Mouse (Mus musculus) forebrain, embryonic 13.5 days (tissue): ENCODE measurements around the gene Rbl2. TPM values are rescaled to one million over a fixed set of nuclear protein-coding genes. Genes with fewer than 3 reads are reported as not detected.

Experiments
- ATAC-seq: fragments of 200-750 bp; cut with Nextera tagmentation; 2 replicates; pipeline ENCODE4 v1.8.0; 2017
- H3K27ac ChIP-seq: fragments of 300-500 bp; sonication (generic); 2 replicates; pipeline ENCODE4 v1.5.1; 2015; ENCODE audit warnings: inconsistent platforms, mild to moderate bottlenecking, moderate library complexity
- H3K27me3 ChIP-seq: fragments of 300-500 bp; sonication (generic); 2 replicates; pipeline ENCODE4 v1.6.1; 2015; ENCODE audit warnings: mild to moderate bottlenecking, inconsistent platforms
- H3K36me3 ChIP-seq: fragments of 300-500 bp; sonication (generic); 2 replicates; pipeline ENCODE4 v1.6.1; 2015; ENCODE audit warnings: mild to moderate bottlenecking, inconsistent platforms; ENCODE audit not compliant: poor library complexity, severe bottlenecking
- H3K4me1 ChIP-seq: fragments of 300-500 bp; sonication (generic); 2 replicates; pipeline ENCODE4 v1.6.1; 2015; ENCODE audit warnings: inconsistent platforms
- H3K4me2 ChIP-seq: fragments of 300-500 bp; sonication (generic); 2 replicates; pipeline ENCODE4 v1.6.1; 2015; ENCODE audit warnings: inconsistent platforms, mild to moderate bottlenecking, moderate library complexity
- H3K4me3 ChIP-seq: fragments of 300-500 bp; sonication (generic); 2 replicates; pipeline ENCODE4 v1.5.1; 2015; ENCODE audit warnings: mild to moderate bottlenecking, inconsistent platforms
- H3K9ac ChIP-seq: fragments of 300-500 bp; sonication (generic); 2 replicates; pipeline ENCODE4 v1.6.1; 2015; ENCODE audit warnings: mild to moderate bottlenecking, inconsistent platforms
- H3K9me3 ChIP-seq: fragments of 300-500 bp; sonication (generic); replicated peaks from 2 replicates; pipeline ENCODE4 v1.6.1; 2016; ENCODE audit warnings: inconsistent platforms
- WGBS: fragments of 180-500 bp; shearing (Covaris S2); methylation state at CpG from one replicate; pipeline ENCODE4 v1.1.7; 2015; 5-methylcytosine and 5-hydroxymethylcytosine counted together
- polyA plus RNA-seq: library from polyadenylated mRNA; unstranded; fragments of >200 nt; fragmentation: Nextera tagmentation; extraction: Ambion mirVana; gene quantifications from 2 replicates; pipeline ENCODE4 v1.2.1, GENCODE M21; 2015

Gene Rbl2
- 14.2 and 15.8 TPM in 2 replicates for polyA plus RNA-seq

- peak; percentile 99 for ATAC-seq
- Histone ChIP-seq H3K27ac (peak within 1 kb of the TSS; percentile 82), H3K9ac (peak within 1 kb of the TSS; percentile 84), H3K4me2 (peak within 1 kb of the TSS; percentile 74), H3K36me3 (no peaks in the 10 kb centered on the region), H3K9me3 (no peaks in the 10 kb centered on the region), H3K27me3 (no peaks in the 10 kb centered on the region), H3K4me3 (peak within 1 kb of the TSS; percentile 84), H3K4me1 (peaks cover 20% of the 10 kb centered on the region)
- WGBS = under 1% methylated on average over 25 of the region's 25 CpGs
These were observed at the start of gene Rbl2 for GRCm38 (mm10) chr8:91069834-91070233. Gene Rbl2 (plus strand): TSS chr8:91070057.

- no peaks in the 10 kb centered on the region for H3K4me1 ChIP-seq
- H3K9ac ChIP-seq = no peak overlapping the region
- no peak overlapping the region for H3K4me2 ChIP-seq
- no peak overlapping the region for H3K4me3 ChIP-seq
- no peaks in the 10 kb centered on the region for H3K27me3 ChIP-seq
- H3K27ac ChIP-seq = no peak overlapping the region
- no peak for ATAC-seq
- no peaks in the 10 kb centered on the region for H3K9me3 ChIP-seq
- H3K36me3 ChIP-seq = peaks cover 89% of the 10 kb centered on the region
- WGBS = 88% methylated on average over 6 of the region's 6 CpGs
These were observed 35.4 kb upstream of the Rbl2 start for GRCm38 (mm10) chr8:91034417-91034816.

GRCm38 (mm10) chr8:91036905-91037304 lies 33.0 kb upstream of the Rbl2 start:
- peaks cover 92% of the 10 kb centered on the region for H3K36me3 ChIP-seq
- no peak overlapping the region for H3K4me2 ChIP-seq
- no peak for ATAC-seq
- H3K4me3 ChIP-seq = no peak overlapping the region
- no peaks in the 10 kb centered on the region for H3K27me3 ChIP-seq
- no peak overlapping the region for H3K9ac ChIP-seq
- WGBS = 88% methylated on average over 6 of the region's 6 CpGs
- no peaks in the 10 kb centered on the region for H3K4me1 ChIP-seq
- H3K9me3 ChIP-seq = no peaks in the 10 kb centered on the region
- no peak overlapping the region for H3K27ac ChIP-seq

GRCm38 (mm10) chr8:91038637-91039036 lies 31.2 kb upstream of the Rbl2 start:
- Histone ChIP-seq H3K9ac (no peak overlapping the region), H3K9me3 (no peaks in the 10 kb centered on the region), H3K4me2 (no peak overlapping the region), H3K27ac (no peak overlapping the region), H3K4me3 (no peak overlapping the region), H3K27me3 (no peaks in the 10 kb centered on the region), H3K36me3 (peaks cover 94% of the 10 kb centered on the region), H3K4me1 (no peaks in the 10 kb centered on the region)
- ATAC-seq = no peak
- WGBS = 91% methylated on average over 1 of the region's 1 CpGs

GRCm38 (mm10) chr8:91046370-91046769 lies 23.5 kb upstream of the Rbl2 start:
- Histone ChIP-seq H3K27me3 (no peaks in the 10 kb centered on the region), H3K4me2 (no peak overlapping the region)

GRCm38 (mm10) chr8:91051037-91051436 lies 18.8 kb upstream of the Rbl2 start:
- H3K27me3 ChIP-seq = no peaks in the 10 kb centered on the region
- 0 out of 2 replicates have a peak, but pooled peaks have one; percentile 38 for ATAC-seq
- no peak overlapping the region for H3K9ac ChIP-seq
- H3K4me1 ChIP-seq = peaks cover 6% of the 10 kb centered on the region
- H3K4me2 ChIP-seq = no peak overlapping the region
- 32% methylated on average over 8 of the region's 8 CpGs for WGBS
- no peak overlapping the region for H3K4me3 ChIP-seq
- H3K9me3 ChIP-seq = no peaks in the 10 kb centered on the region
- peaks cover 57% of the 10 kb centered on the region for H3K36me3 ChIP-seq
- no peak overlapping the region; the same call in 1 of the 2 replicates for H3K27ac ChIP-seq

More at GRCm38 (mm10) chr8:91046370-91046769, 23.5 kb upstream of the Rbl2 start:
- H3K4me1 ChIP-seq = peaks cover 5% of the 10 kb centered on the region
- 97% methylated on average over 4 of the region's 4 CpGs for WGBS
- no peak overlapping the region for H3K27ac ChIP-seq
- ATAC-seq = no peak
- H3K36me3 ChIP-seq = peaks cover 75% of the 10 kb centered on the region
- no peaks in the 10 kb centered on the region for H3K9me3 ChIP-seq
- H3K9ac ChIP-seq = no peak overlapping the region
- H3K4me3 ChIP-seq = no peak overlapping the region

GRCm38 (mm10) chr8:91054418-91054817 lies 15.4 kb upstream of the Rbl2 start:
- H3K9ac ChIP-seq = no peak overlapping the region
- 98% methylated on average over 4 of the region's 4 CpGs for WGBS
- no peaks in the 10 kb centered on the region for H3K27me3 ChIP-seq
- peaks cover 6% of the 10 kb centered on the region for H3K4me1 ChIP-seq
- H3K36me3 ChIP-seq = peaks cover 47% of the 10 kb centered on the region
- no peak overlapping the region for H3K4me3 ChIP-seq
- no peak overlapping the region for H3K27ac ChIP-seq
- no peak overlapping the region for H3K4me2 ChIP-seq
- no peak for ATAC-seq
- no peaks in the 10 kb centered on the region for H3K9me3 ChIP-seq

- no peaks in the 10 kb centered on the region for H3K9me3 ChIP-seq
- H3K36me3 ChIP-seq = peaks cover 27% of the 10 kb centered on the region
- H3K4me2 ChIP-seq = no peak overlapping the region
- no peak overlapping the region for H3K9ac ChIP-seq
- H3K27ac ChIP-seq = no peak overlapping the region
- H3K4me3 ChIP-seq = no peak overlapping the region
- no peak for ATAC-seq
- 0 out of 2 replicates have a peak, but pooled peaks cover 4% of the 10 kb centered on the region for H3K4me1 ChIP-seq
- H3K27me3 ChIP-seq = no peaks in the 10 kb centered on the region
- WGBS = 42% methylated on average over 3 of the region's 3 CpGs
These were observed 13.0 kb upstream of the Rbl2 start for GRCm38 (mm10) chr8:91056848-91057247.

- no peak overlapping the region for H3K27ac ChIP-seq
- no peak for ATAC-seq
- H3K4me3 ChIP-seq = no peak overlapping the region
- H3K36me3 ChIP-seq = peaks cover 14% of the 10 kb centered on the region
- H3K9ac ChIP-seq = no peak overlapping the region
- H3K27me3 ChIP-seq = no peaks in the 10 kb centered on the region
- no peaks in the 10 kb centered on the region for H3K9me3 ChIP-seq
- H3K4me1 ChIP-seq = 0 out of 2 replicates have a peak, but pooled peaks cover 4% of the 10 kb centered on the region
- H3K4me2 ChIP-seq = no peak overlapping the region
These were observed 10.7 kb upstream of the Rbl2 start for GRCm38 (mm10) chr8:91059086-91059578.

GRCm38 (mm10) chr8:91059884-91060510 lies 9.9 kb upstream of the Rbl2 start:
- H3K27ac ChIP-seq = no peak overlapping the region
- H3K4me2 ChIP-seq = no peak overlapping the region
- no peak for ATAC-seq
- peaks cover 14% of the 10 kb centered on the region for H3K36me3 ChIP-seq
- no peak overlapping the region for H3K9ac ChIP-seq
- 92% methylated on average over 7 of the region's 7 CpGs for WGBS
- H3K4me1 ChIP-seq = 0 out of 2 replicates have a peak, but pooled peaks cover 4% of the 10 kb centered on the region
- no peak overlapping the region for H3K4me3 ChIP-seq
- no peaks in the 10 kb centered on the region for H3K9me3 ChIP-seq
- no peaks in the 10 kb centered on the region for H3K27me3 ChIP-seq

GRCm38 (mm10) chr8:91060555-91061471 lies 9.0 kb upstream of the Rbl2 start:
- Histone ChIP-seq H3K9me3 (no peaks in the 10 kb centered on the region), H3K4me2 (no peak overlapping the region), H3K27me3 (no peaks in the 10 kb centered on the region), H3K27ac (no peak overlapping the region), H3K4me3 (no peak overlapping the region), H3K9ac (no peak overlapping the region), H3K36me3 (peaks cover 9% of the 10 kb centered on the region), H3K4me1 (0 out of 2 replicates have a peak, but pooled peaks cover 4% of the 10 kb centered on the region)
- no peak for ATAC-seq
- 84% methylated on average over 19 of the region's 19 CpGs for WGBS

GRCm38 (mm10) chr8:91065179-91065578 lies 4.7 kb upstream of the Rbl2 start:
- no peak overlapping the region for H3K9ac ChIP-seq
- no peak overlapping the region for H3K4me3 ChIP-seq
- H3K27ac ChIP-seq = no peak overlapping the region
- H3K9me3 ChIP-seq = no peaks in the 10 kb centered on the region
- no peaks in the 10 kb centered on the region for H3K36me3 ChIP-seq
- peaks cover 10% of the 10 kb centered on the region for H3K4me1 ChIP-seq
- H3K27me3 ChIP-seq = no peaks in the 10 kb centered on the region
- no peak for ATAC-seq
- H3K4me2 ChIP-seq = no peak overlapping the region
- WGBS = 77% methylated on average over 4 of the region's 4 CpGs
